Mouse (Mus musculus): Measurements from ENCODE around the gene Atp2b4.

DNA sequence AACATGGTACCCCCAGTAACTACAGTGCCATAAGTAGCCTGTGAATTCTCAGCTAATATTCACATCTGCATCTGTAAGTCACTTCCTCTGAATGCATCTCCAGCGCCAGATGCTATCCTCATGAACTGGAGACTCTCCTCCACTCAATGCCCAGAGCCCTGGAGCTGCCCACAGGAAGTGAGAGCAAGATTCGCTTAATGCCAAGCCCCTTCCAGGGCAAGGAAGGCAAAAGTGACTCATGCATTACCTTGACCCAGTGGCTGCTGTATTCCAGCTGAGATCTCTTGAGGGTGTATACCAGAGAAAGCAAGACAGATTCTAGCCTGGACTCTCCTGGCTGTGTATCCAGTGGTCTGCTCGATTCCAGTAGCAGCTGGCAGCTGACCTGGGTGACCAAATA lies 16.2 kb downstream of the Atp2b4 start:
- TF ChIP-seq POLR2A (IDR thresholded peaks at IDR 0.05; ENCODE audit: borderline replicate concordance, extremely low read depth, low read depth, low read length) (no peak), CTCF (IDR thresholded peaks at IDR 0.05; ENCODE audit: insufficient read depth, low read length) (no peak)

Data from lung, adult 2 months (tissue).